ENCODE assay signal across 10 mouse cellular contexts in the genomic region with DNA sequence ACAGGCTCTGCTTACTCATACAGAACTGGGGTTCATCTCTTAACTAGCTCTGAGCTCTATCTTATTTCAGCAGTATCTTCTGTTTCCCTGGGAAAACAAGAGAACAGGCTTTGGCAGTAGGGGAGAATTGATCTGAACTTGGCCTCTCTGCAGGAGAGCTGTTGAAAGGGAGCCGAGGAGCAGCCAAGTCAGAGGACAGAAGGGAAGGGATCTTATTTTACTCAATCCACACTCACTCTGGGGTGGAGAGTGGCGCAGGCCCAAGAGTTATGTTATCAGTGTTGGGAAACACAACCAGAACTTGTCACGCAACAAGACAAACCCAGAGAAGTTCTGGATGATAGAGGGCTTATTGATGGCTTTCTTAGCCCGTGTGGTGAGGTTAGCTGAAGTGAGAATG.
DNase-seq lines count a peak whose midpoint lies in the region; ATAC-seq and TF ChIP-seq lines count a peak whose summit lies in the region.
"Had no signal": no experiment of that assay in that cellular context is flagged by ENCODE, and none has a peak within 500 bp of the region (broad histone marks: within the 10 kb centered on the region; RNA-seq: fewer than 3 reads in every experiment).

No protein-coding gene starts in this region.

- no peak for TF ChIP-seq POLR2A in heart, adult 2 months (IDR thresholded peaks at IDR 0.05; ENCODE audit: insufficient read depth, low read depth, low read length)

- no peaks in the 10 kb centered on the region for H3K9me3 ChIP-seq in lung, embryonic 14.5 days (ENCODE audit: low read depth, low read length)
- no peaks in the 10 kb centered on the region for H3K9me3 ChIP-seq in hindbrain, embryonic 16.5 days (ENCODE audit: control insufficient read depth, low read length)
- H3K9me3 ChIP-seq: limb, embryonic 13.5 days had no signal

- DNase-seq in urinary bladder, postnatal 14 days (ENCODE audit: low spot score): peak; percentile 65
- no peak for DNase-seq in urinary bladder, adult 2 months (ENCODE audit: low spot score)
- peak; percentile 69 to 78 for DNase-seq in heart, adult 2 months
- DNase-seq in lung, embryonic 14.5 days: peak; percentile 71
- DNase-seq in left cerebral cortex, postnatal 4 days: no peak
- no peak for DNase-seq in thymus, postnatal 10 days (ENCODE audit: low spot score in 2 of 2)
- DNase-seq: kidney, adult 11 months; thymus, adult 18-20 months had no signal

- H3K27ac ChIP-seq in heart, adult 2 months: no peak overlapping the region
- peak overlapping the region; percentile 8; the same call in 1 of the 2 replicates for H3K27ac ChIP-seq in lung, embryonic 14.5 days (ENCODE audit: low read depth)
- H3K27ac ChIP-seq in hindbrain, embryonic 16.5 days (ENCODE audit: low read depth, low read length): no peak overlapping the region
- H3K27ac ChIP-seq: limb, embryonic 13.5 days had no signal

- no peak overlapping the region for H3K4me2 ChIP-seq in lung, embryonic 14.5 days
- H3K4me2 ChIP-seq in hindbrain, embryonic 16.5 days (ENCODE audit: low read length): no peak overlapping the region
- H3K4me2 ChIP-seq: limb, embryonic 13.5 days had no signal

- no peak overlapping the region for H3K9ac ChIP-seq in heart, adult 2 months (ENCODE audit: low read depth, low read length)
- H3K9ac ChIP-seq in lung, embryonic 14.5 days: no peak overlapping the region
- H3K9ac ChIP-seq in hindbrain, embryonic 16.5 days (ENCODE audit: low read depth, low read length): no peak overlapping the region
- H3K9ac ChIP-seq: limb, embryonic 13.5 days had no signal

- intact Hi-C loops in heart, adult 2 months (cut with DNase I): loop anchor here (10.0 kb wide), 1 partner anchor 93 kb away; no protein-coding TSS in a partner anchor
- intact Hi-C loops in left cerebral cortex, postnatal 4 days (cut with DNase I): no loop called here

- 31% methylated on average over 4 of the region's 4 CpGs for WGBS in heart, adult 2 months
- WGBS in lung, embryonic 14.5 days: 46% methylated on average over 4 of the region's 4 CpGs
- 80% methylated on average over 4 of the region's 4 CpGs for WGBS in hindbrain, embryonic 16.5 days

- peak; percentile 53 for ATAC-seq in lung, embryonic 14.5 days (ENCODE audit: insufficient read depth)
- ATAC-seq in hindbrain, embryonic 16.5 days: no peak

- peak; percentile 69; the same call in 1 of the 2 replicates for TF ChIP-seq EP300 in heart, adult 2 months (IDR thresholded peaks at IDR 0.05; ENCODE audit: insufficient read depth, low read depth, low read length)

- H3K4me1 ChIP-seq in heart, adult 2 months (ENCODE audit: control insufficient read depth, insufficient read depth, low read length): peaks cover 2% of the 10 kb centered on the region
- H3K4me1 ChIP-seq in lung, embryonic 14.5 days (ENCODE audit: insufficient read depth): peaks cover 4% of the 10 kb centered on the region; the same call in 1 of the 2 replicates
- H3K4me1 ChIP-seq in hindbrain, embryonic 16.5 days (ENCODE audit: control insufficient read depth, insufficient read depth, low read depth, low read length): no peaks in the 10 kb centered on the region; the same call in 1 of the 2 replicates

- no peaks in the 10 kb centered on the region for H3K79me2 ChIP-seq in heart, adult 2 months (replicated peaks; ENCODE audit: control insufficient read depth, insufficient read depth, low read length)

- H3K36me3 ChIP-seq in heart, adult 2 months (ENCODE audit: control insufficient read depth, insufficient read depth, low read length): peaks cover 3% of the 10 kb centered on the region; the same call in 1 of the 2 replicates
- H3K36me3 ChIP-seq in lung, embryonic 14.5 days (ENCODE audit: insufficient read depth): no peaks in the 10 kb centered on the region
- H3K36me3 ChIP-seq in hindbrain, embryonic 16.5 days (ENCODE audit: control insufficient read depth, insufficient read depth, low read length): no peaks in the 10 kb centered on the region
- H3K36me3 ChIP-seq: limb, embryonic 13.5 days had no signal

- no peak for TF ChIP-seq CTCF in heart, adult 2 months (IDR thresholded peaks at IDR 0.05)
- TF ChIP-seq CTCF in lung, embryonic 14.5 days (IDR thresholded peaks at IDR 0.05; ENCODE audit: low read depth): no peak

- no peak overlapping the region for H3K4me3 ChIP-seq in heart, adult 2 months
- no peak overlapping the region for H3K4me3 ChIP-seq in lung, embryonic 14.5 days (ENCODE audit: low read depth, low read length)
- H3K4me3 ChIP-seq in hindbrain, embryonic 16.5 days (ENCODE audit: low read length): no peak overlapping the region
- H3K4me3 ChIP-seq: limb, embryonic 13.5 days had no signal

- H3K27me3 ChIP-seq in heart, adult 2 months (ENCODE audit: control insufficient read depth, insufficient read depth, low read length): no peaks in the 10 kb centered on the region
- no peaks in the 10 kb centered on the region for H3K27me3 ChIP-seq in lung, embryonic 14.5 days (ENCODE audit: insufficient read depth, low read length)
- H3K27me3 ChIP-seq in hindbrain, embryonic 16.5 days (replicated peaks; ENCODE audit: control insufficient read depth, insufficient read depth, low read length): no peaks in the 10 kb centered on the region

Comparison
In these comparisons a context has a peak if more than half of its experiments do, and no peak if none do; other contexts are left out.
1. DNase-seq: peak in urinary bladder, postnatal 14 days (single experiment), heart, adult 2 months (2 of 2) and lung, embryonic 14.5 days (single experiment); none in urinary bladder, adult 2 months (single experiment), left cerebral cortex, postnatal 4 days (single experiment) and thymus, postnatal 10 days (0 of 2).